Mouse (Mus musculus) heart, adult 2 months (tissue): ENCODE results near the gene Fam198b.

Experiments used
- CTCF ChIP-seq: fragments of 200-600 bp; IDR thresholded peaks from 2 replicates; pipeline ENCODE4 v1.8.1; 2022; ENCODE audit warnings: antibody characterized with exemption, mild to moderate bottlenecking, moderate library complexity
- EP300 ChIP-seq: fragments of 200-500 bp; IDR thresholded peaks from 2 replicates; pipeline ENCODE4 v1.6.1; 2011; ENCODE audit warnings: low read depth, low read length, control low read depth; ENCODE audit not compliant: insufficient read depth
- POLR2A ChIP-seq: fragments of 200-500 bp; IDR thresholded peaks from 2 replicates; pipeline ENCODE4 v1.6.1; 2011; ENCODE audit warnings: mild to moderate bottlenecking, low read depth, low read length, control low read depth; ENCODE audit not compliant: insufficient read depth

DNA sequence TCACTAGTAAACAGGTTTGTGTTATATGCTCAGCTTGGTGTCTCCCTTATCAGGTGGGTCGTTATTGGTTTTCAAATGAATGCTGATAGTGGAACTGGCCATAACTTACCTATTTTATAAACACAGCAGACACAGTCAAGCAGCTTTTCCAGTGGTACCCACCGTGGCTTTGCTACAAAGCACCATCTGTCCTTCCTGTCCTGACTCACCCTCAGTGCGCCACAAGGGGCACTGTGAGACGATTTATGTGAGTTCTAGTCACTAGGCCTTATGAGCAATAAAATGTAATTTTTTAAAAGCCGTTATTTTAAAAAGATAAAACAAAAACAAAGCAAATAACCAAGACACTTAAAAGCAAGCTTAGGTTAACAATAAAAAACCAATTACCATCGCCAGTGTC lies 45.6 kb upstream of the Fam198b start:
- TF ChIP-seq CTCF (peak; percentile 32; the same call in 1 of the 2 replicates), POLR2A (no peak), EP300 (no peak)
